Comparison of ENCODE assay signal across 11 mouse cellular contexts in the genomic region with DNA sequence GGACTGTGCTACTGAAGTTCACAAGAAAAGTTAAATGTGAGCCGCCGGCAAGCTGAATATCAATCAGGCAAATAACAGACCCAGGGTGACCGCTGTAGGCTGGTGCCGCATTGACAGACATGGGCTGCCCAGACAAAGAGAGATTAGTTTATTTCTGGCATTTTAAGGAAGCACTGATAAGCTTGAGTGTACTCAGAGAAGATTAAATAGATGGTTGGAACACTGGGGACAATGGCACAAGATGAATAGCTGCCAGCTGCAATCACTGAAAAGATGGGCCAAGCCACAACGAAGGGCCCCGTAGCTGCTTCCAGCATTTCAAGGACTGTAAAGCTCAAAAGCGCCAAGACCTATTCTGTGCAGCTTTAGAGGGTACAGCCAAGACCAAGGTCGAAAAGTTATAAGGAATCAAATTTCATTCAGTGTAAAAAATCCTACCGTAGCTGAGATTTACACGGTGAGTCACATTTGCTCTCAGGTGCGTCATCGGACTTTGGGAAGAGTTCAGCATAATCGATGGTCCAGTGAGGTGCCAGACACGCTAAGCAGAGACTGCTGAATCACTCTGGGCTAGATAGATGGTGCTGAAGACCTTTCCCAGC.
DNase-seq lines count a peak whose midpoint lies in the region; ATAC-seq lines count a peak whose summit lies in the region.
"Had no signal": no experiment of that assay in that cellular context is flagged by ENCODE, and none has a peak within 500 bp of the region (broad histone marks: within the 10 kb centered on the region; RNA-seq: fewer than 3 reads in every experiment).

No protein-coding gene starts in this region.

- peak; percentile 3 to 4 for DNase-seq in urinary bladder, adult 18-20 months (ENCODE audit: low spot score in 2 of 2)
- no peak for DNase-seq in urinary bladder, adult 2 months (ENCODE audit: low spot score)
- peak; percentile 51 for DNase-seq in fibroblast of lung, adult 2 months (ENCODE audit: low read depth)
- no peak for DNase-seq in retina, postnatal 1 day
- DNase-seq in left cerebral cortex, adult 11 months (ENCODE audit: low spot score), result no peak
- DNase-seq: cerebellum, adult 9-11 months; kidney, adult 18-20 months; liver, postnatal 0 days had no signal

- peak; percentile 41; the same call in 1 of the 2 replicates for ATAC-seq in heart, embryonic 16.5 days (replicated peaks; ENCODE audit: extremely low read depth, insufficient read depth, low FRiP score)
- ATAC-seq in granulocyte monocyte progenitor cell, adult 5-6 weeks (replicated peaks; ENCODE audit: poor library complexity, severe bottlenecking), result no peak
- ATAC-seq: liver, postnatal 0 days had no signal

- peak overlapping the region; percentile 19; the same call in 1 of the 2 replicates for H3K4me2 ChIP-seq in heart, embryonic 16.5 days (ENCODE audit: low read depth, low read length)
- H3K4me2 ChIP-seq: embryonic facial prominence, embryonic 15.5 days had no signal

- no peaks in the 10 kb centered on the region for H3K9me3 ChIP-seq in heart, embryonic 16.5 days (replicated peaks; ENCODE audit: control insufficient read depth, low read length)
- H3K9me3 ChIP-seq: embryonic facial prominence, embryonic 15.5 days had no signal

- H3K4me1 ChIP-seq in heart, embryonic 16.5 days (ENCODE audit: control insufficient read depth, insufficient read depth, low read length), result peaks cover 3% of the 10 kb centered on the region; the same call in 1 of the 2 replicates
- H3K4me1 ChIP-seq: embryonic facial prominence, embryonic 15.5 days had no signal

- no peak overlapping the region for H3K4me3 ChIP-seq in heart, embryonic 16.5 days (ENCODE audit: low read length)
- H3K4me3 ChIP-seq: embryonic facial prominence, embryonic 15.5 days had no signal

- WGBS in heart, embryonic 16.5 days, result 32% methylated on average over 14 of the region's 14 CpGs

- no peaks in the 10 kb centered on the region for H3K27me3 ChIP-seq in heart, embryonic 16.5 days (ENCODE audit: control insufficient read depth, insufficient read depth, low read length)
- H3K27me3 ChIP-seq: embryonic facial prominence, embryonic 15.5 days had no signal

- H3K36me3 ChIP-seq in heart, embryonic 16.5 days (ENCODE audit: control insufficient read depth, insufficient read depth), result no peaks in the 10 kb centered on the region
- H3K36me3 ChIP-seq: embryonic facial prominence, embryonic 15.5 days had no signal

- no peak overlapping the region for H3K9ac ChIP-seq in heart, embryonic 16.5 days (ENCODE audit: low read length)
- H3K9ac ChIP-seq: embryonic facial prominence, embryonic 15.5 days; liver, postnatal 0 days had no signal

- peak overlapping the region; percentile 24; the same call in 1 of the 2 replicates for H3K27ac ChIP-seq in heart, embryonic 16.5 days (ENCODE audit: low read length)
- H3K27ac ChIP-seq: embryonic facial prominence, embryonic 15.5 days had no signal

Comparison
In these comparisons a context has a peak if more than half of its experiments do, and no peak if none do; other contexts are left out.
1. DNase-seq: peak in urinary bladder, adult 18-20 months (2 of 2) and fibroblast of lung, adult 2 months (single experiment); none in urinary bladder, adult 2 months (single experiment), retina, postnatal 1 day (single experiment) and left cerebral cortex, adult 11 months (single experiment).